Mouse (Mus musculus): Measurements from ENCODE around the gene Vps13d.
A peak's percentile ranks its signal among the peaks of the same experiment; 100 is the strongest.

Vps13d gene

GRCm38 (mm10) chr4:145073728-145074127 lies 121.1 kb downstream of the Vps13d start:
- no peak for DNase-seq

- no peak for DNase-seq
Measured at GRCm38 (mm10) chr4:145071942-145072341, 122.9 kb downstream of the Vps13d start.

GRCm38 (mm10) chr4:145067019-145067680 lies 127.7 kb downstream of the Vps13d start:
- no peak for DNase-seq

- no peak for DNase-seq
Measured at GRCm38 (mm10) chr4:145066336-145067018, 128.3 kb downstream of the Vps13d start.

GRCm38 (mm10) chr4:145058749-145059442 lies 135.9 kb downstream of the Vps13d start:
- no peak for DNase-seq

- DNase-seq, result no peak
Measured at GRCm38 (mm10) chr4:145056346-145056745, 138.5 kb downstream of the Vps13d start.

GRCm38 (mm10) chr4:145055792-145056191 lies 139.0 kb downstream of the Vps13d start:
- DNase-seq, result no peak

- no peak for DNase-seq
Measured at GRCm38 (mm10) chr4:145054369-145054768, 140.4 kb downstream of the Vps13d start.

GRCm38 (mm10) chr4:145052697-145053096 lies 142.1 kb downstream of the Vps13d start:
- DNase-seq, result no peak

GRCm38 (mm10) chr4:145052282-145052681 lies 142.5 kb downstream of the Vps13d start:
- no peak for DNase-seq

- no peak for DNase-seq
Measured at GRCm38 (mm10) chr4:145051209-145051969, 143.4 kb downstream of the Vps13d start.

GRCm38 (mm10) chr4:145050518-145051208 lies 144.1 kb downstream of the Vps13d start:
- DNase-seq, result peak; percentile 52

GRCm38 (mm10) chr4:145047964-145048363 lies 146.8 kb downstream of the Vps13d start:
- DNase-seq, result no peak

- no peak for DNase-seq
Measured at GRCm38 (mm10) chr4:145046032-145046401, 148.8 kb downstream of the Vps13d start.

GRCm38 (mm10) chr4:145045312-145046031 lies 149.3 kb downstream of the Vps13d start:
- DNase-seq, result no peak

GRCm38 (mm10) chr4:145041223-145041870 lies 153.5 kb downstream of the Vps13d start:
- DNase-seq, result peak; percentile 30

- no peak for DNase-seq
Measured at GRCm38 (mm10) chr4:145037631-145038416, 157.0 kb downstream of the Vps13d start.

GRCm38 (mm10) chr4:145037006-145037405 lies 157.8 kb downstream of the Vps13d start:
- DNase-seq, result peak; percentile 19

- peak; percentile 32 for DNase-seq
Measured at GRCm38 (mm10) chr4:145035450-145035849, 159.4 kb downstream of the Vps13d start.

GRCm38 (mm10) chr4:145034506-145035243 lies 160.1 kb downstream of the Vps13d start:
- DNase-seq, result peak; percentile 89

Data from liver (tissue).